Mouse (Mus musculus) heart, adult 2 months (tissue): ENCODE measurements around the gene Gm6217. TPM values are rescaled to one million over a fixed set of nuclear protein-coding genes. Genes with fewer than 3 reads are reported as not detected.
"Not testable (repeated sequence)": the region's sequence is repeated elsewhere in the genome, so short reads cannot be mapped to it uniquely, and the experiment has no call there.

Experiments used
- DNase-seq, 2 experiments: peaks; one replicate each; pipeline ENCODE4 v3.0.0; 2021
- H3K27ac ChIP-seq: fragments of 200-600 bp; 2 replicates; pipeline ENCODE4 v1.8.1; 2022
- H3K27me3 ChIP-seq: fragments of 200-500 bp; 2 replicates; pipeline ENCODE4 v1.6.1; 2012; ENCODE audit warnings: mild to moderate bottlenecking, low read length, inconsistent platforms, mixed read lengths; ENCODE audit not compliant: control insufficient read depth, insufficient read depth
- H3K36me3 ChIP-seq: fragments of 200-500 bp; 2 replicates; pipeline ENCODE4 v1.6.1; 2012; ENCODE audit warnings: low read length, inconsistent platforms; ENCODE audit not compliant: control insufficient read depth, insufficient read depth
- H3K4me1 ChIP-seq: fragments of 200-500 bp; 2 replicates; pipeline ENCODE4 v1.6.1; 2011; ENCODE audit warnings: low read length; ENCODE audit not compliant: control insufficient read depth, insufficient read depth
- H3K4me3 ChIP-seq: fragments of 200-600 bp; 2 replicates; pipeline ENCODE4 v1.8.1; 2022
- H3K79me2 ChIP-seq: fragments of 200-500 bp; replicated peaks from 2 replicates; pipeline ENCODE4 v1.6.1; 2012; ENCODE audit warnings: mild to moderate bottlenecking, inconsistent platforms, low read length, moderate library complexity, mixed read lengths; ENCODE audit not compliant: control insufficient read depth, insufficient read depth
- H3K9ac ChIP-seq: fragments of 200-500 bp; 2 replicates; pipeline ENCODE4 v1.6.1; 2012; ENCODE audit warnings: low read depth, mild to moderate bottlenecking, control low read depth, inconsistent platforms, low read length, mixed read lengths
- CTCF ChIP-seq: fragments of 200-600 bp; IDR thresholded peaks from 2 replicates; pipeline ENCODE4 v1.8.1; 2022; ENCODE audit warnings: antibody characterized with exemption, mild to moderate bottlenecking, moderate library complexity
- EP300 ChIP-seq: fragments of 200-500 bp; IDR thresholded peaks from 2 replicates; pipeline ENCODE4 v1.6.1; 2011; ENCODE audit warnings: low read depth, low read length, control low read depth; ENCODE audit not compliant: insufficient read depth
- POLR2A ChIP-seq: fragments of 200-500 bp; IDR thresholded peaks from 2 replicates; pipeline ENCODE4 v1.6.1; 2011; ENCODE audit warnings: mild to moderate bottlenecking, low read depth, low read length, control low read depth; ENCODE audit not compliant: insufficient read depth
- WGBS: fragments of 180-500 bp; shearing (Covaris S2); methylation state at CpG from one replicate; pipeline ENCODE4 v1.1.7; 2018; 5-methylcytosine and 5-hydroxymethylcytosine counted together
- intact Hi-C: fragments of 180-260 bp; cut with DNase I; formaldehyde crosslinking; loops from one replicate; pipeline ENCODE4 v1.15.1; 2025
- polyA plus RNA-seq: library from polyadenylated mRNA; depleted of rRNA; stranded (reverse); fragments of >200 nt; gene quantifications from 2 replicates; pipeline ENCODE4 v1.2.3, GENCODE M21; 2012
- total RNA-seq, 2 experiments: library from RNA; stranded (reverse); gene quantifications; 2 replicates each; pipeline ENCODE4 v1.2.3; 2021

The Gm6217 gene
- total and polyA plus RNA-seq, 3 experiments: not detected

- Histone ChIP-seq H3K27ac (no peak overlapping the region), H3K4me1 (no peaks in the 10 kb centered on the region), H3K4me3 (no peak overlapping the region), H3K79me2 (no peaks in the 10 kb centered on the region), H3K27me3 (no peaks in the 10 kb centered on the region), H3K9ac (no peak overlapping the region), H3K36me3 (no peaks in the 10 kb centered on the region)
- WGBS: 67% methylated on average over 3 of the region's 3 CpGs
- intact Hi-C loops: no loop called here
- no peak for DNase-seq
- TF ChIP-seq POLR2A: no peak
Observed at GRCm38 (mm10) chr1:82966413-82966812, 35.2 kb upstream of the Gm6217 start.

GRCm38 (mm10) chr1:82959870-82960385 lies 28.7 kb upstream of the Gm6217 start, which contains the start of gene Gm47955:
Gm47955 (plus strand) TSS chr1:82960286.
- Histone ChIP-seq H3K36me3 (no peaks in the 10 kb centered on the region), H3K4me1 (no peaks in the 10 kb centered on the region), H3K27ac (no peak within 1 kb of the TSS), H3K79me2 (no peaks in the 10 kb centered on the region), H3K9ac (no peak within 1 kb of the TSS), H3K4me3 (no peak within 1 kb of the TSS), H3K27me3 (no peaks in the 10 kb centered on the region)
- TF ChIP-seq POLR2A (no peak), CTCF (no peak), EP300 (no peak)
- intact Hi-C loops: no loop called here
- no peak for DNase-seq
- WGBS: 79% methylated on average over 11 of the region's 11 CpGs

GRCm38 (mm10) chr1:82955913-82956312 lies 24.7 kb upstream of the Gm6217 start, which contains the start of gene Gm7544:
Gm7544 (minus strand) TSS chr1:82956013.
- H3K36me3 ChIP-seq, H3K79me2 ChIP-seq, DNase-seq, H3K9ac ChIP-seq, intact Hi-C loops, H3K27me3 ChIP-seq, H3K4me1 ChIP-seq, H3K4me3 ChIP-seq, H3K27ac ChIP-seq: not testable (repeated sequence)

- WGBS: 91% methylated on average over 2 of the region's 2 CpGs
- no peaks in the 10 kb centered on the region for H3K79me2 ChIP-seq
- H3K27ac ChIP-seq: no peak overlapping the region
- H3K27me3 ChIP-seq: no peaks in the 10 kb centered on the region
- TF ChIP-seq EP300: no peak
- no peak for TF ChIP-seq POLR2A
- TF ChIP-seq CTCF: no peak
- intact Hi-C loops: no loop called here
- no peaks in the 10 kb centered on the region for H3K36me3 ChIP-seq
- no peak overlapping the region for H3K4me3 ChIP-seq
- no peak overlapping the region for H3K9ac ChIP-seq
- DNase-seq: no peak
- H3K4me1 ChIP-seq: no peaks in the 10 kb centered on the region
Observed at GRCm38 (mm10) chr1:82948601-82949000, 17.4 kb upstream of the Gm6217 start.

- H3K4me1 ChIP-seq, H3K36me3 ChIP-seq, DNase-seq, H3K79me2 ChIP-seq, H3K4me3 ChIP-seq, H3K27ac ChIP-seq, H3K27me3 ChIP-seq, intact Hi-C loops, H3K9ac ChIP-seq: not testable (repeated sequence)
- WGBS: 100% methylated on average over 2 of the region's 2 CpGs
Observed at GRCm38 (mm10) chr1:82946029-82946428, 14.8 kb upstream of the Gm6217 start.

- WGBS: no CpG with 5 or more reads among the region's 6 CpGs
- DNase-seq, H3K36me3 ChIP-seq, intact Hi-C loops, H3K4me3 ChIP-seq, H3K27ac ChIP-seq, H3K79me2 ChIP-seq, H3K9ac ChIP-seq, H3K27me3 ChIP-seq, H3K4me1 ChIP-seq: not testable (repeated sequence)
Observed at GRCm38 (mm10) chr1:82943295-82943694, 12.1 kb upstream of the Gm6217 start, which contains the start of gene A030003K21Rik. A030003K21Rik (minus strand) TSS chr1:82943388.

- H3K36me3 ChIP-seq, intact Hi-C loops: not testable (repeated sequence)
Observed at GRCm38 (mm10) chr1:82942505-82942904, 11.3 kb upstream of the Gm6217 start.

More at GRCm38 (mm10) chr1:82942505-82942904, 11.3 kb upstream of the Gm6217 start:
- H3K4me1 ChIP-seq, DNase-seq, H3K79me2 ChIP-seq, H3K27ac ChIP-seq, H3K27me3 ChIP-seq, H3K9ac ChIP-seq, H3K4me3 ChIP-seq: not testable (repeated sequence)
- 77% methylated on average over 2 of the region's 2 CpGs for whole genome bisulfite sequencing
